Mouse (Mus musculus) testis, adult 10 weeks (tissue): Measurements from ENCODE around the gene Olfr1387. TPM values are rescaled to one million over a fixed set of nuclear protein-coding genes. Genes with fewer than 3 reads are reported as not detected.

Source experiments
- polyA plus RNA-seq: library from polyadenylated mRNA; stranded (reverse); fragments of 350-450 nt; fragmentation: Illumina TruSeq; extraction: RNeasy Lipid Tissue Mini Kit (QIAGEN cat#74804); gene quantifications from one replicate; pipeline ENCODE4 v1.2.3, GENCODE M21; 2014; ENCODE audit warnings: low read depth, low replicate concordance

Gene Olfr1387
- not detected for polyA plus RNA-seq

DNA sequence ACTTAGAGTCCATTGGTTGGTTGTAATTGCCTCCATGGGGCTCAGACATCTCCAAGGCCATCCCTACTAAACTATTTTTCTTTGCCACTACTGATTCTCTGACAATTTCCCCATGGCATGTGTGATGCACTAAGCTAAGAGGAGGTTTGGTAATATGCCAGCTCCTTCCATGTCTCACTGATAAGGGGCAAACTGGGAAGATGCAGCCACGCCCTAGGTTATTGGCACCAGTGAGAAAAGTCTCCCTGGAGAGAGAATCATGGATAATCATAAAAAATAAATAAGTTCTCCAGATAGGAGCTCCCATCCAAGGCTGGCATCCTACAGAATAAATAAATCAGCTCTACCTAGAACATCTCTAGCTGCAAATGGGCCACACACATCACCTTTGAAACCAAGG lies at the start of gene Olfr1387:
TSS of gene Olfr1387 (plus strand) at position 301 of the 400 bp plus-strand sequence.

DNA sequence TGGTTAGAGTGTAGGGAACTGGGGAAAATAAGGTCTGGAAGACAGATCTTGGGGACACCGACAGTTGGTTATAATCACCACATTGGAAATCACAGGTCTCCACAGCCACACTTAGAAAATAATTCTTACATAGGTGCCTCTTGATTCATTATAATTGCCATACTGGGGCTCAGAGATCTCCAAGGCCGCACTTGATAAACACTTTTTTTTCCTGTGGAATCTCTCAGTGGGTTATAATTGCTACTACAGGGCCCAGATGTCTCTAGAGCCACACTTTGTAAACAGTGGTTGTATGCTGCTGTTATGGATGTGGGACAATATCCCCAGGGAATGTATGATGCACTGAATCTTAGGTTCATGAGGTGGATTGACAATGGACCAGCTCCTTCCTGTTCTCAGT lies 32.4 kb upstream of the Olfr1387 start, which contains the start of gene Olfr1389:
TSS of gene Olfr1389 (plus strand) at position 301 of the 400 bp plus-strand sequence.

DNA sequence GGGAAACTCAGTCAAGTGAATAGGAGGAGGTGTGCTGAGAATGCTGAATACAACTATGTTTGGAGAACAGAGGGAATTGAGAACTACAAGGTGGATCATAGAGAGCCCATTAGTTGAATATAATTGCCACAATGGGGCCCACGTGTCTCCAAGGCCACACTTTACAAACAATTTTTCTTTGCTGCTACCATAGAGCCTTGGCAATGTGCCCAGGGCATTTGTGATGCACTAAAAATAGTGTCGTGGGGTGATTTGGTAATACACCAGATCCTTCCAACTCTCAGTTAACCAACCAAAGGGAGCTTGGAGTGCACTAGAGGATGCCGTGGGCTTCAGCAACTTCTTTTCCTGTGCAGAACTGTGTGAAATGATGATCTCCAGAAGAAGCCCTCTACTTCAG lies 18.7 kb upstream of the Olfr1387 start, which contains the start of gene Olfr1388:
TSS of gene Olfr1388 (plus strand) at position 214 of the 400 bp plus-strand sequence.

DNA sequence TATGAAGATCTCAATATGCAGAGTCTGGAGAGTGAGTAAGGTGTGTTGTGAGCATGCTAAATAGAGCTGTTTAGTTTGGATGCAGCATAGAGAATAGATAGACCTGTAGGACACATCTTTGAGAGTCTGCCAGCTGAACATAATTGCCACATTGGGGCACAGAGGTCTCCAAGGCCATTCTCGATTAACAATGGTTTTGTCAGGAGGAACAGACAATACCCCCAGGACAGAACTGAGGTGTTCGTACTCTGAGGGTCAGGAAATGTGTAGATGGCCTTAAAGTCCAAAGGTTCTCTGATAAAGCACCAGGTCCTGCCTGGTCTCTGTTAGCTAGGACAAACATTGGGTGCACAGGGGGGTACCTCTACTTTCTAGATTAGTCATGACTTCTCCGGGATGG lies 9.6 kb downstream of the Olfr1387 start, which contains the start of gene Olfr1386:
TSS of gene Olfr1386 (plus strand) at position 301 of the 400 bp plus-strand sequence.

DNA sequence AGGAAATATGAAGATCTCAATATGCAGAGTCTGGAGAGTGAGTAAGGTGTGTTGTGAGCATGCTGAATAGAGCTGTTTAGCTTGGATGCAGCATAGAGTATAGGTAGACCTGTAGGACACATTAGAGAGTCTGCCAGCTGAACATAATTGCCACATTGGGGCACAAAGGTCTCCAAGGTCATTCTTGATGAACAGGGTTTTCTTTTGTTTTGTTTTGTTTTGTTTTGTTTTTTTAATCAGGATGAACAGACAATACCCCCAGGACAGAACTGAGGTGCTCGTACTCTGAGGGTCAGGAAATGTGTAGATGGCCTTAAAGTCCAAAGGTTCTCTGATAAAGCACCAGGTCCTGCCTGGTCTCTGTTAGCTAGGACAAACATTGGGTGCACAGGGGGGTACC lies 33.6 kb downstream of the Olfr1387 start, which contains the start of gene Olfr1385:
TSS of gene Olfr1385 (plus strand) at position 301 of the 400 bp plus-strand sequence.

Other genes with a start within 250 kb of the Olfr1387 start
- 5.2 TPM for gene Mgat1, start 211.2 kb upstream of the Olfr1387 start, polyA plus RNA-seq
- gene Olfr1393, start 177.0 kb upstream of the Olfr1387 start, polyA plus RNA-seq: 2.3 TPM
- gene Olfr1392, start 170.1 kb upstream of the Olfr1387 start, polyA plus RNA-seq: 1.9 TPM
- not detected for gene Olfr10, start 150.6 kb upstream of the Olfr1387 start, polyA plus RNA-seq
- not detected for gene Olfr1391, start 132.6 kb upstream of the Olfr1387 start, polyA plus RNA-seq
- gene Olfr1390, start 120.2 kb upstream of the Olfr1387 start, polyA plus RNA-seq: not detected
- gene Olfr1389, start 32.3 kb upstream of the Olfr1387 start, polyA plus RNA-seq: 0.50 TPM
- 0.14 TPM for gene Olfr1388, start 18.7 kb upstream of the Olfr1387 start, polyA plus RNA-seq
- not detected for gene Olfr1386, start 9.7 kb downstream of the Olfr1387 start, polyA plus RNA-seq
- not detected for gene Olfr1385, start 33.7 kb downstream of the Olfr1387 start, polyA plus RNA-seq
- gene Olfr1384, start 51.4 kb downstream of the Olfr1387 start, polyA plus RNA-seq: not detected
- gene Olfr1383, start 64.3 kb downstream of the Olfr1387 start, polyA plus RNA-seq: not detected
- not detected for gene Olfr1382, start 72.9 kb downstream of the Olfr1387 start, polyA plus RNA-seq
- gene Olfr1381, start 88.1 kb downstream of the Olfr1387 start, polyA plus RNA-seq: not detected
- not detected for gene Olfr1380, start 101.5 kb downstream of the Olfr1387 start, polyA plus RNA-seq
- 0.35 TPM for gene Flt4, start 153.9 kb downstream of the Olfr1387 start, polyA plus RNA-seq
- not detected for gene Scgb3a1, start 208.3 kb downstream of the Olfr1387 start, polyA plus RNA-seq